Comparison of ENCODE assay signal across 27 mouse cellular contexts in genomic region chr6:30600995-30601394, GRCm38 (mm10). TPM values are rescaled to one million over a fixed set of nuclear protein-coding genes. Genes with fewer than 3 reads are reported as not detected.
DNase-seq lines count a peak whose midpoint lies in the region; ATAC-seq lines count a peak whose summit lies in the region.
"Had no signal": no experiment of that assay in that cellular context is flagged by ENCODE, and none has a peak within 500 bp of the region (broad histone marks: within the 10 kb centered on the region; RNA-seq: fewer than 3 reads in every experiment).

No protein-coding gene starts in this region.

- H3K9ac ChIP-seq in forebrain, embryonic 15.5 days (replicated peaks), result no peak overlapping the region
- no peak overlapping the region for H3K9ac ChIP-seq in kidney, embryonic 14.5 days (ENCODE audit: low read depth, low read length)
- no peak overlapping the region for H3K9ac ChIP-seq in midbrain, embryonic 16.5 days (ENCODE audit: low read depth, low read length)
- H3K9ac ChIP-seq: embryonic facial prominence, embryonic 13.5 days; embryonic facial prominence, embryonic 15.5 days; forebrain, embryonic 13.5 days had no signal

- H3K27me3 ChIP-seq in forebrain, embryonic 10.5 days (ENCODE audit: poor library complexity, severe bottlenecking), result no peaks in the 10 kb centered on the region
- H3K27me3 ChIP-seq in forebrain, embryonic 15.5 days, result no peaks in the 10 kb centered on the region
- no peaks in the 10 kb centered on the region for H3K27me3 ChIP-seq in kidney, embryonic 14.5 days (ENCODE audit: control insufficient read depth, insufficient read depth, low read length)
- no peaks in the 10 kb centered on the region for H3K27me3 ChIP-seq in midbrain, embryonic 10.5 days (ENCODE audit: low read depth, poor library complexity, severe bottlenecking)
- no peaks in the 10 kb centered on the region for H3K27me3 ChIP-seq in midbrain, embryonic 16.5 days (ENCODE audit: control insufficient read depth, insufficient read depth, low read depth, low read length)
- H3K27me3 ChIP-seq: CH12.LX; embryonic facial prominence, embryonic 13.5 days; embryonic facial prominence, embryonic 15.5 days; forebrain, embryonic 13.5 days had no signal

- ATAC-seq in forebrain, embryonic 15.5 days (replicated peaks), result no peak
- ATAC-seq in kidney, embryonic 14.5 days (ENCODE audit: low FRiP score, low TSS enrichment), result no peak
- ATAC-seq in midbrain, embryonic 16.5 days, result no peak
- ATAC-seq: CD4-positive, CD25-positive, alpha-beta regulatory T cell, adult 4 months; forebrain, embryonic 13.5 days; forebrain, embryonic 16.5 days had no signal

- no peaks in the 10 kb centered on the region for H3K36me3 ChIP-seq in forebrain, embryonic 10.5 days (replicated peaks)
- no peaks in the 10 kb centered on the region for H3K36me3 ChIP-seq in forebrain, embryonic 15.5 days
- no peaks in the 10 kb centered on the region for H3K36me3 ChIP-seq in kidney, embryonic 14.5 days (ENCODE audit: control insufficient read depth, insufficient read depth, low read length)
- no peaks in the 10 kb centered on the region for H3K36me3 ChIP-seq in midbrain, embryonic 10.5 days
- H3K36me3 ChIP-seq in midbrain, embryonic 16.5 days (ENCODE audit: control insufficient read depth, insufficient read depth, low read length), result no peaks in the 10 kb centered on the region
- H3K36me3 ChIP-seq: embryonic facial prominence, embryonic 13.5 days; embryonic facial prominence, embryonic 15.5 days had no signal

- DNase-seq in forebrain, embryonic 10.5 days (ENCODE audit: extremely low spot score, low spot score), result no peak
- DNase-seq in kidney, adult 8-10 months, result no peak
- no peak for DNase-seq in midbrain, embryonic 10.5 days (ENCODE audit: low spot score)
- peak; percentile 46 for DNase-seq in ZHBTc4 (ENCODE audit: low read depth, low spot score)
- DNase-seq in thymus, postnatal 14 days, result no peak
- DNase-seq: adrenal gland, adult 2 months; adrenal gland, postnatal 10 days; adrenal gland, postnatal 25 days; B cell, adult 2 months; cerebellum, adult 11 months; cerebellum, adult 18-20 months; cerebellum, adult 8-10 months; cerebellum, adult 9-11 months; cerebellum, postnatal 14 days; cerebellum, postnatal 36 days; embryo, embryonic 11 days had no signal

- 0 out of 2 replicates have a peak overlapping the region, but pooled peaks have one; percentile 53 for H3K27ac ChIP-seq in forebrain, embryonic 10.5 days
- H3K27ac ChIP-seq in forebrain, embryonic 15.5 days (replicated peaks), result no peak overlapping the region
- H3K27ac ChIP-seq in kidney, embryonic 14.5 days (ENCODE audit: low read depth, low read length), result peak overlapping the region; percentile 63; the same call in 1 of the 2 replicates
- 0 out of 2 replicates have a peak overlapping the region, but pooled peaks have one; percentile 3 for H3K27ac ChIP-seq in midbrain, embryonic 10.5 days (replicated peaks)
- no peak overlapping the region for H3K27ac ChIP-seq in midbrain, embryonic 16.5 days (ENCODE audit: low read length)
- H3K27ac ChIP-seq: embryonic facial prominence, embryonic 13.5 days; embryonic facial prominence, embryonic 15.5 days; forebrain, embryonic 13.5 days had no signal

- no peaks in the 10 kb centered on the region for H3K9me3 ChIP-seq in forebrain, embryonic 10.5 days
- no peaks in the 10 kb centered on the region for H3K9me3 ChIP-seq in forebrain, embryonic 15.5 days
- no peaks in the 10 kb centered on the region for H3K9me3 ChIP-seq in kidney, embryonic 14.5 days (ENCODE audit: control insufficient read depth, low read length)
- H3K9me3 ChIP-seq in midbrain, embryonic 10.5 days (replicated peaks), result no peaks in the 10 kb centered on the region
- H3K9me3 ChIP-seq in midbrain, embryonic 16.5 days (replicated peaks; ENCODE audit: control insufficient read depth, low read length, poor library complexity, severe bottlenecking), result no peaks in the 10 kb centered on the region
- H3K9me3 ChIP-seq: embryonic facial prominence, embryonic 13.5 days; embryonic facial prominence, embryonic 15.5 days; forebrain, embryonic 13.5 days had no signal

- no peak overlapping the region for H3K4me3 ChIP-seq in forebrain, embryonic 10.5 days
- no peak overlapping the region for H3K4me3 ChIP-seq in forebrain, embryonic 15.5 days
- no peak overlapping the region for H3K4me3 ChIP-seq in kidney, embryonic 14.5 days (ENCODE audit: low read length)
- H3K4me3 ChIP-seq in midbrain, embryonic 10.5 days, result no peak overlapping the region
- H3K4me3 ChIP-seq in midbrain, embryonic 16.5 days (ENCODE audit: low read depth, low read length), result no peak overlapping the region
- H3K4me3 ChIP-seq: embryonic facial prominence, embryonic 13.5 days; embryonic facial prominence, embryonic 15.5 days; erythroblast, embryonic 14.5 days; forebrain, embryonic 13.5 days had no signal

- WGBS in forebrain, embryonic 10.5 days, result 68% methylated on average over 1 of the region's 1 CpGs
- WGBS in forebrain, embryonic 15.5 days, result 56% methylated on average over 1 of the region's 1 CpGs
- 88% methylated on average over 1 of the region's 1 CpGs for WGBS in kidney, embryonic 14.5 days
- 52% methylated on average over 1 of the region's 1 CpGs for WGBS in midbrain, embryonic 10.5 days
- 54% methylated on average over 1 of the region's 1 CpGs for WGBS in midbrain, embryonic 16.5 days

- H3K4me1 ChIP-seq in forebrain, embryonic 10.5 days, result peaks cover 8% of the 10 kb centered on the region; the same call in 1 of the 2 replicates
- no peaks in the 10 kb centered on the region for H3K4me1 ChIP-seq in forebrain, embryonic 15.5 days
- H3K4me1 ChIP-seq in kidney, embryonic 14.5 days (ENCODE audit: control insufficient read depth, insufficient read depth, low read length), result peaks cover 27% of the 10 kb centered on the region
- H3K4me1 ChIP-seq in midbrain, embryonic 10.5 days, result peaks cover 21% of the 10 kb centered on the region
- H3K4me1 ChIP-seq in midbrain, embryonic 16.5 days (ENCODE audit: control insufficient read depth, insufficient read depth, low read length), result no peaks in the 10 kb centered on the region
- H3K4me1 ChIP-seq: embryonic facial prominence, embryonic 15.5 days; forebrain, embryonic 13.5 days had no signal

- no peak overlapping the region for H3K4me2 ChIP-seq in forebrain, embryonic 15.5 days (replicated peaks)
- H3K4me2 ChIP-seq in kidney, embryonic 14.5 days (replicated peaks; ENCODE audit: low read depth, low read length), result no peak overlapping the region
- H3K4me2 ChIP-seq in midbrain, embryonic 16.5 days (ENCODE audit: low read length), result no peak overlapping the region
- H3K4me2 ChIP-seq: embryonic facial prominence, embryonic 13.5 days; embryonic facial prominence, embryonic 15.5 days; forebrain, embryonic 13.5 days had no signal

RNA-seq across cellular contexts. Expression of gene Cpa5, which starts 9.8 kb away (rescaled TPM):
- 0.51 and 0.84 TPM in 2 replicates for polyA plus RNA-seq in forebrain, embryonic 10.5 days (2016; fragmentation: Nextera tagmentation; extraction: Ambion mirVana)
- polyA plus RNA-seq in forebrain, embryonic 15.5 days (2015; fragmentation: Nextera tagmentation; extraction: Ambion mirVana), result 0.13 TPM in 1 of 2 replicates, not detected in the other
- polyA plus RNA-seq in kidney, embryonic 14.5 days (2014; fragmentation: Nextera tagmentation; extraction: Ambion mirVana), result 0.57 and 1.0 TPM in 2 replicates
- polyA plus RNA-seq in midbrain, embryonic 10.5 days (2016; fragmentation: Nextera tagmentation; extraction: Ambion mirVana), result 0.30 and 0.74 TPM in 2 replicates
- not detected in 2 replicates for polyA plus RNA-seq in midbrain, embryonic 16.5 days (2015; fragmentation: Nextera tagmentation; extraction: Ambion mirVana)
- polyA plus RNA-seq: adrenal gland, adult 2 months; CD4-positive, CD25-positive, alpha-beta regulatory T cell, adult 4 months; erythroblast, embryonic 14.5 days; forebrain, embryonic 16.5 days; frontal cortex, adult 2 months had no signal

RNA-seq across cellular contexts. Expression of gene Cpa4, which starts 32.8 kb away (rescaled TPM):
- polyA plus RNA-seq in forebrain, embryonic 10.5 days (2016; fragmentation: Nextera tagmentation; extraction: Ambion mirVana), result 2.9 and 3.4 TPM in 2 replicates
- 1.9 and 2.0 TPM in 2 replicates for polyA plus RNA-seq in forebrain, embryonic 15.5 days (2015; fragmentation: Nextera tagmentation; extraction: Ambion mirVana)
- 0.09 and 0.12 TPM in 2 replicates for polyA plus RNA-seq in kidney, embryonic 14.5 days (2014; fragmentation: Nextera tagmentation; extraction: Ambion mirVana)
- polyA plus RNA-seq in midbrain, embryonic 10.5 days (2016; fragmentation: Nextera tagmentation; extraction: Ambion mirVana), result 1.3 and 2.3 TPM in 2 replicates
- polyA plus RNA-seq in midbrain, embryonic 16.5 days (2015; fragmentation: Nextera tagmentation; extraction: Ambion mirVana), result 1.0 and 1.4 TPM in 2 replicates
- polyA plus RNA-seq: CD4-positive, CD25-positive, alpha-beta regulatory T cell, adult 4 months; erythroblast, embryonic 14.5 days had no signal

RNA-seq across cellular contexts. Expression of gene Cpa1, which starts 38.0 kb away (rescaled TPM):
- polyA plus RNA-seq in forebrain, embryonic 10.5 days (2016; fragmentation: Nextera tagmentation; extraction: Ambion mirVana), result 0.21 TPM in 1 of 2 replicates, not detected in the other
- polyA plus RNA-seq in forebrain, embryonic 15.5 days (2015; fragmentation: Nextera tagmentation; extraction: Ambion mirVana), result 0.48 and 0.61 TPM in 2 replicates
- polyA plus RNA-seq in kidney, embryonic 14.5 days (2014; fragmentation: Nextera tagmentation; extraction: Ambion mirVana), result 1.8 and 2.0 TPM in 2 replicates
- 0.19 TPM in 1 of 2 replicates, not detected in the other for polyA plus RNA-seq in midbrain, embryonic 10.5 days (2016; fragmentation: Nextera tagmentation; extraction: Ambion mirVana)
- 0.90 and 0.91 TPM in 2 replicates for polyA plus RNA-seq in midbrain, embryonic 16.5 days (2015; fragmentation: Nextera tagmentation; extraction: Ambion mirVana)
- polyA plus RNA-seq: adrenal gland, adult 2 months; CD4-positive, CD25-positive, alpha-beta regulatory T cell, adult 4 months; erythroblast, embryonic 14.5 days; frontal cortex, adult 2 months had no signal

RNA-seq across cellular contexts. Expression of gene Cpa2, which starts 59.6 kb away (rescaled TPM):
- 11.9 and 15.6 TPM in 2 replicates for polyA plus RNA-seq in forebrain, embryonic 10.5 days (2016; fragmentation: Nextera tagmentation; extraction: Ambion mirVana)
- polyA plus RNA-seq in forebrain, embryonic 15.5 days (2015; fragmentation: Nextera tagmentation; extraction: Ambion mirVana), result 4.7 and 5.3 TPM in 2 replicates
- 22.7 and 29.8 TPM in 2 replicates for polyA plus RNA-seq in kidney, embryonic 14.5 days (2014; fragmentation: Nextera tagmentation; extraction: Ambion mirVana)
- 22.0 and 22.8 TPM in 2 replicates for polyA plus RNA-seq in midbrain, embryonic 10.5 days (2016; fragmentation: Nextera tagmentation; extraction: Ambion mirVana)
- 9.0 and 10.2 TPM in 2 replicates for polyA plus RNA-seq in midbrain, embryonic 16.5 days (2015; fragmentation: Nextera tagmentation; extraction: Ambion mirVana)
- polyA plus RNA-seq: adrenal gland, adult 2 months; erythroblast, embryonic 14.5 days had no signal

Comparison
In these comparisons a context has a peak if more than half of its experiments do, and no peak if none do; other contexts are left out.
1. H3K27ac ChIP-seq: peak in forebrain, embryonic 10.5 days (single experiment), kidney, embryonic 14.5 days (single experiment) and midbrain, embryonic 10.5 days (single experiment); none in forebrain, embryonic 15.5 days (single experiment) and midbrain, embryonic 16.5 days (single experiment).